Mouse (Mus musculus): ENCODE data around the gene Lipa.
A peak's percentile ranks its signal among the peaks of the same experiment; 100 is the strongest.

The Lipa gene

GRCm38 (mm10) chr19:34461451-34462019, 65.7 kb downstream of the Lipa start:
- DNase-seq = no peak

- no peak for DNase-seq
Measured at GRCm38 (mm10) chr19:34450784-34451370, 76.4 kb downstream of the Lipa start.

GRCm38 (mm10) chr19:34448851-34449250, 78.4 kb downstream of the Lipa start:
- no peak for DNase-seq

DNA sequence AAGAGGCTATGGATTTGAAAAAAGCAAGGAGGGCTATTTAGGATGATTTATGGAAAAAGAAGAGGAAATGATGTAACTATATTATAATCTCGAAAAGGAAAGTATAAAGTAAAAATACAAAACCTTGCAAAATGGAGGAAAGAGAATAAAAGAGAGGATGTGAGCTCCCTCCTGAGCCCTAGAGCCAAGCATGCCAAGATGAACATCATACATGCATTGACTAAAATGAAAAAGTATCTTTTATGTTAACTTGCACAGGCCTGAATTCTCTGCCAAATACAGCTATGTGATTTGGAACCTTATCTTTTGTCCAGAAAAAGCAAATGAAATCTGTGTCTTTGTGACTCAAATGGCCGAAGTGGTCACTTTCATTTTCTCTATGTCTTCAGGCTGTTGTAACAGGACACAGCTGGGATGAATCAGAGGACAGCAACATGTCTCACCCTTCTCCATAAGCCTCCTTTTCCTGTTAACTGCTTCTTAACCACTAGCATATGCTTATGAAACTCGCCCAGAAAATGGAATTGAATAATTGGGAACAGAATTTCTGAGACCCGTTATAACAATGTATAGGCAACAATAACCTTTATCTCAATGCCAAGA, 81.8 kb downstream of the Lipa start:
- peak; percentile 43 for DNase-seq

DNA sequence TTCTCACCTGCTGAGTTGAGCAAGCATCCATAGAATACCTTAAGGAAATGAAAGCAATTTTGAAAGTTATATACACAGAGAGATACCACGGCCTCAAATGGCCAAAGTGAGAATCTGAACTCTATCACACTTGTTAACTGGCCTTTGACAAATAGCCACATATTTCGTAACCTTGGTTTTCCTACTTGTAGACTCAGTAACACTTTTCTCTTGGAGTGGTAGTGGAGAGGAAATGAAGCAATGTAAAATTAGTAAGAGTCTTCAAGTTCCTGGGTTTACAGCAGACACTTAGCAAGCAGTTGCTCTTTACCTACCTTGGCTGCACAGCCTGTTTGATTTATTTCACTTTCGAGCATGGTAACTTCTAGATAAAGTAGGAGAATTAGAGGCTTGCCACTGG, 82.5 kb downstream of the Lipa start:
- DNase-seq = no peak
